Mouse (Mus musculus): ENCODE data around the gene Pip4k2c.

DNA sequence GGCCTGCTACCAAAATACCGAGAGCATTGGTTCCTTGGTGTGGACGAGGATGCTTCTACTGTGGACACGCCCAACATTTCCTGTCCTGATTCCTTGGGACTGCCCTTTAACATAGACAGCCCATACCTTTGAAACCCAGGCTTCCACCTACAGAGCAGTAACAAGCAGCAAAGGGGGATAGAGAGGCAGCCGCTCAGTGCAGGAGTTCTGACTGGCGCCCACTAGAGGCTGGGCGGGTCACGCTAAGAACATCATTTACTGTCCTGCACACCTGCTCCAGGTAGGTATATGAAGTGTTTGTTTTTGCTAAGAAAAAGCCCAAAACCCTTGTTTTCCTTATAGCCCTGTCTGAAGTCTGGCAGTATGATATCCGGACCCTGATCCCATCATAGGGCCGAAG is 21.8 kb upstream of the Pip4k2c start:
- TF ChIP-seq CTCF (IDR thresholded peaks at IDR 0.05) (peak; percentile 47), EP300 (IDR thresholded peaks at IDR 0.05) (no peak)
